Mouse (Mus musculus): Measurements from ENCODE around the gene Dusp23.

Dusp23 gene

DNA sequence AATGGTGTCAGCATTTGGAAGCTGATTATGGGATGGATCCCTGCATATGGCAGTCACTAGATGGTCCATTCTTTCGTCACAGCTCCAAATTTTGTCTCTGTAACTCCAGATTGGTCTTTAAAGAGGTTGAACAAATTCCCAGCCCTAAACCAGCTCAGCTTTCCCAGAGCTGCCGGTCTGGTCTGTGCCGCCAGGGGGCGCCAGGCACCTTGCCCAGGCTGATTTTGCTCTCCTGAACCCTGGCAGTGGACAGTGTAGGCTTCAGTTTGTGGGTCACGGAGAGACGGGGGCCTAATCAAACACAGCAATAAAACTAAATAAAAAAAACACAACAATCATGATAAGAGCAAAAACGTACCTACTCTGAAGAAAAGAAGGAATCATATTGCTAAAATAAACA is 13.5 kb downstream of the Dusp23 start:
- DNase-seq: peak; percentile 56 to 81

DNA sequence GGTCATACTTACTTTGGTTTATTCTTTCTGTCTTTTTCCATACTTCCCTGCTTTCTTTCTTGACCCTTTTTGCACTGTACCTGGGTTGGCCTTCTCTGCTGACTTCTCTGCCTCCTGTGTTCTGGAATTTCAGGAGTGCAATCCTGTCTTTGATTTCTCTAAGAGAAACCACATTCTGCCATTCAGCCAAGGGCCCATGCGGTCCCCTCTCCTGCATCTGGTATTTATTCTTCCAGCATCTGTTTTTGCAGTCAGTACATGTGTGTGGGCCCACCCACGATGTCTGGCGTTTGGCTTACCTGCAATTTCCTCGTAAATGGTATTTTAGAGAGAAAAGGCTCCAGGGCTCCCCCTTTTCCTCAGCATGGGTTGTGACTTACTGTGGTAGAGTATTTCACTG is 14.6 kb downstream of the Dusp23 start:
- DNase-seq: no peak

DNA sequence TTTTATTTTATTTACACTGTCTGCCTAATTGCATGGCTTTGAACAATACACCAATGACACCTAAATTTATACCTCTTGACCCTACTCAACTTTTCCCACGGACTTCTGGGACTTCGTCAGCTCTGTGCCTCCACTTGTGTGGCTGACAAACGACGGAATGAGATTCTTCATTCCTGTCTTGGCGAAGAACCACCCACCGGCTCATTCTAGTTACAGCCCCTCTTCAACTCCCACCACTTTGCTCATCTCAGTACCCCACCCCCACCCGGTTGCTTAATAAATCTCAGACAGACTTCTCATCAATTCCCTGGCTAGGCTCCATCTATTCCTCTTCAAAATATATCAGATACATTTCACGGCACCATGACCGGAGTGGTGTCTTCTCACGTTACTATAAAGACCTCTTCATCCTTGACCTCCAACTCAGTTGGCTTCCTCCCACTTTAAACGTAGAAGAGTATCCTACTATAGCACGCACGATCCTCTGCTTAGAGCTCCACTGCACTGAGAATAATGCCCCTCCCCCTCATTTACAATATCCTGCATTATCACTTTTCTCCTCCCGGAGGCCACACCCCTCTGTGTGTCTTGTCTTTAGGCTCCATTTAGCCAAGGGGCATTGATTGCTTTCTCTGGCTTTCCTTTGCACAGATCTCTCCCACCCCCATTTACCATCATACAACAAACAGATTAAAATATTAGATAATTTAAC is 15.2 kb downstream of the Dusp23 start:
- DNase-seq: no peak

DNA sequence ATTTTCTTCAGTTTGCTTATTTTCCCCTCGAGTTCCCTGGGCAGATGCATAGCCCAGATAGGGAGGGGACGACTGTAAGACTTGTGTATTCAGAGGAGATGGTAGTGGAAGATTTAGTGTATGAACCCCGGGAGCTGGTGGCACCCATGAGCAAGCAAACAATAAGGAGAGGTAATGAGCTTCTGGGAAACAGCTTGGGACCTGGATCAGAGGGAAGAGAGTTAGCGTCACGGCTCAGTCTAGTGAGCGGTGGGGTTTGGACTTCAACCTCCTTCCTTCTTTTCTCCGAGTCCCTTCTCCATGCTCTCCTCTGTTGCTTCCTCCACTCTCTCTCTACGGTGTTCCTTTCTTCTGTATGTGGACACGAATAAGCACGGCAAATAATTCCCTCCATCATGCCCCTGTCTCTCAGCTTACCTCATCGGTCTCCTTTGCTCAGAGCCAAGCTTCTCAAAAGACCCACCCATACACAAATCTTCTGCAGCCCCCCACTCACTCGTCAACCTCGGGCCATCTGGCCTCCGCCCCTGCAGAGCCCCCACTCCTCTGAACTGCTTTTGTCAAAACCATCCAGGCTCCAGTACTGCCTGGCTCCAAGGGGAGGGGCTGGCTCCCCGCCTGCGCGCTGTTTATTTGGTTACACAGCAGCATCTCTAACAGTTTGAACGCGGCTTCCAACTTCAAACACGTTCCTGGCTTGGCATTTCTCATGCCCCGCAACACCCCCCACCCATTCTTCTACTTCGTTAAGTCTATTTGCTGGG is 16.0 kb downstream of the Dusp23 start:
- no peak for DNase-seq

DNA sequence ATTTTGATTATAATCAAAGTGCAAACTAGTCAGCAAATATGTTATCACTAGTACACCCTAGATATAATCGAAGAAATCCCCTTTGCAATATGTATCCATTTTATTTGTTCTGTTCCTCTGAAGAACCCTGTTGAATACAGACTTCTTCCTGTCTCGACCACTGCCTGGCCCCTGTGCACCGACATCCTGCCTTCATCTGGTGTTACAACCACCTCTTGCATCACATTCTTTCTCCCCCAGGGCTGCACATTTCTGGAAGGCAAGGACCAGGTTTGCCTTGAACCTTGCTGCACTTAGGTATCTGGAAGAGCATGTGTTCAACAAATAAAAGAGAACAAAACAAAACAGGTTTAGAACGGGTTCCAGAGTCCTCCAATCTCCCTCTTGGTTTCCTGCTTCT is 17.4 kb downstream of the Dusp23 start:
- DNase-seq: no peak

DNA sequence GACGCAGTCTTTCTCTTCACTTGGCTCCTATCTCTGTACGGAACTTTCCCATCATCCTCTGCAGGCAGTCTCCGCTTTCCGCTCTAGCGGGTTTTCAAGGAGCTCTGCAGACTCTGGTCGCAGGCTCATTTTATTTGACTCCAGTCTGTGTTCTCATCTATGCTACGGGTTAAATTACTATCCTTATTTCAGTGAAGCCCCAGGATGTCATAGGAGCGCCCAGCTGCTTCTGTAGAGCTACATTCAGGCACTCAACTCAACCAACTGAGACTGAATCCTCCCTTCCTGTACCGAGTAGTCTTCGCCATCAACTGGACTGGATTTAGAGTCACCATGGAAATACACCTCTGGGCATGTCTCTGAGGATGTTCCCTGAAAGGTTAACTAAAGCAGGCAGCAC is 18.1 kb downstream of the Dusp23 start:
- DNase-seq: no peak

DNA sequence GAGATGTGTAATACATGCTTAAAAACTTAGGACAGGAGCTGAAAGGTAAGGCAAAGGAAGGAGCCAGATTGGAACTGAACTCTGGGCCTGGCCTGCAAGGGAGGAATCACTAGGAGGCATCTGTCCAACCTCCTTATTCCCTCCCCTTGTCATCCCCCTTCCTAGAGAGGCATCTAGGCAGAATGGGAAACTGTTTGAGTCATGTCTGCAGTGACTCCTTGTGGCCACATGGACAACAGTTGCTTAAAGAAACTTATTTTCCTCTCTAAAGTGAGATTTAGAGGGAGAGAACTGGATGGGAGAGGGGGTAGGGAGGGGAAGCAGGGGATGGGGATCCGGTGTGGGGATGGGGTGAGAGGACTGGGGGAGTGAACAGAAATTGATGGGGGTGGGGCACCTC is 20.0 kb downstream of the Dusp23 start:
- no peak for DNase-seq

DNA sequence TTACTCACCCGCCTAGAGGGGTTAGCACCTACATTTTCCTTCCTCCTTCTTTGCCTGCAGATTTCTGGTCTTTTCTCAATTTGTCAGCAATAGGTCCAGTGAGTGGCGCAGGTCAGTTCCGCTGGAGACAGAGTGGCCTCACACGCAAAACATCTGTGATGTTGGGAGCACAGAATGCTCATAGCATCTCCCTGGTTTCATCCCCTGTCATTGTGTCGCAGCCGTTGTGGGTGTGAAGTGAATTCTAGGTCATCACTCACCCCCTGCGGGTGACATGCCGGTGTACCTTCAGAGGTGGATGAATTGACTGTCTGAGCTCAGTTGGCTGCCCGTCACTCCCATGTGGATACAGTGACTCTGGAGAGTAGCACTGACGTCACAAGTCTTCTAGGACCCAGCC is 21.5 kb downstream of the Dusp23 start:
- no peak for DNase-seq

DNA sequence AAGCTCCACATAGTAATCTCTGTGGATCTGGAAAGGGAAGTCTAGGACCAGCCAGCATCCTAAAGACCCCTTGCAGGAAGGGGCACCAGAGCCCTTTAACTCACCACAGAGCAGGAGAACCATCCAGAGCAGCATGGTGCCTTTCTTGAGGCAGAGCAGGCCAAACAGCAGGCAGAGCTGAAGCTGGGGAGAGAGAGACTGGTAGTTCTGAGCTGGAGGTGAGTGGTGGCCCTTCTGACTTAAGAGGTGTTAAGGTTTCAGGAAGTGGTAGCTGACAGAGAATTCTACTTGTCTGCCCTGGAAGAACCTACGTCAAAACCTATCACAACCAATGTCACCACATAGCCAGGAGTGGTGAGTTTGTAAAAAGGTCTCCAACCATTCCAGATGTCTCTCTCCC is 30.4 kb downstream of the Dusp23 start, which contains the start of gene Fcrl6:
Fcrl6 (minus strand) TSS at position 226 of the 400 bp plus-strand sequence.
- DNase-seq: no peak

DNA sequence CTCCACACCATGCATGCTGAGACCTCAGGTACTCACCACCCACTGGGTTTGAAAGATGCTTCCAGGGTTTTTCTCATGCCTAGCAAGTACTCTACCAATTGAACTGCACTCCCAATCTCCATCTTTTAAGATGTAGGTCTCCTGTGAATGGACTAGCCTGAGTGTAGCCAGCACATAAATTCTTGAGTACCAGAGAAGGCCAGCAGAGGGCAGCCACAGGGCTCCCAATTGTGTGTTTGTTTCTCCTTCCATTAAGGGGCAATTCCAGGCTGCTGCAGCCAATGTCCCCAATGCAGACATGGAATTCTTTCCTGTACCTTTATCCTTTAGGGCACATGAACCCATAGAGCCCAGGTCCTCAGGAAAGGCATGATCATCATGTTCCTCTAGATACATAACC is 38.3 kb downstream of the Dusp23 start:
- peak; percentile 16 to 57 for DNase-seq

DNA sequence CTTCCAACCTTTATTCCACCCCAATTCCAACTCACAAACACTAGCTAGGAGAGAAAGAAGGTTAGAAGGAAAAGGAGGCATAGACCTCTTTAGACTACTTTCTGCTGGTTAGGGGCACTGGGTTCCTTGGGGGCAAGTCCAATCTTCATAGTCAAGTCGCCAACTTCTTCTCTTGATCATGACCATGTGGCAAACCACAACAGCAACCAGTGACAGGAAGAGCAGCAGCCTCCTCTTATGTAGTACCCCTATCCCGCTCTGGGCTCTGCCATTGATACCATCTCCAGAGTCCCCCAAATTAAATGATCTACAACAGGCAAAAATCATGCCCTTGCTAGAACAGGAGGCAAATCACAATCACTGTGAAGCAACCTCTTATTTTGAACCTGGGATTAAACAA is 38.8 kb downstream of the Dusp23 start:
- no peak for DNase-seq

DNA sequence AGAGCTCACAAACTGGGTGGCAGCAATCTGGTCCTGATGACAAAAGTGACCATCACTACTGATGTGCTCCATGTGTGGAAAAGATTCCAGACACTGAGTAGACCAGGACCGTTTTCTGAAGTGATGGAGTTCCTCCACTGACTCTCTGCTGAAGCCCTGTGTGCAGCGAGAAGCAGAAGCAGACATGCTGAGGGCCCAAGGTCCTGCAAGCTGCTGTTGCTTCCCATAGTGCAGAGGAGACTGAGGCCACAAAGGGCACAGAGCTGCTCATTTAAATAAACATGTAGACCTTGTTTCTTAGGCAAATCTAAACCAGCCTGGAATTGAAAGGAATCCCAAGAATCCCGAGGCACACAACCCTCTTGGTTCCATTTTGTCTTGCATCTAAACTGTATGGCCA is 39.4 kb downstream of the Dusp23 start:
- DNase-seq: no peak

DNA sequence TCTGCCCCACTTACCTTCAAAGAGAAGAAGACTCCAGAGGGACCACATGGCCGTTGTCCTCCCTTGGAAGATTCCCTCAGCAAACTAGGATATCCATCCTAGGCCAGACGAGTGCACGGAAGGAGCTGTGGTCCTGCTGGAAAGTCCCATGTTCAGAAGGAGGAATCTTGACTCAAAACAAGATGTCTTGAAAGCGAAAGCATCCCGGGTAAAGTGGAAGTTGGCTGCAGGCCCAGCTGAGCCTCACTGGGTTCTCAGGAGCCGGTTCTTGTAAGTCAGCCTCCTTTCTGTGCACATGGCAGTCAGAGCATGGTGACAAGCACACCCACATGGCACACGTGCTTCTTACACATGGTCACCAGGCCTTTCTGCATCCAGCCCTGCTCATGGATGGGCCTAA is 42.4 kb downstream of the Dusp23 start, which contains the start of gene Slamf8:
Slamf8 (minus strand) TSS at position 184 of the 400 bp plus-strand sequence.
- DNase-seq: peak; percentile 3 to 33

DNA sequence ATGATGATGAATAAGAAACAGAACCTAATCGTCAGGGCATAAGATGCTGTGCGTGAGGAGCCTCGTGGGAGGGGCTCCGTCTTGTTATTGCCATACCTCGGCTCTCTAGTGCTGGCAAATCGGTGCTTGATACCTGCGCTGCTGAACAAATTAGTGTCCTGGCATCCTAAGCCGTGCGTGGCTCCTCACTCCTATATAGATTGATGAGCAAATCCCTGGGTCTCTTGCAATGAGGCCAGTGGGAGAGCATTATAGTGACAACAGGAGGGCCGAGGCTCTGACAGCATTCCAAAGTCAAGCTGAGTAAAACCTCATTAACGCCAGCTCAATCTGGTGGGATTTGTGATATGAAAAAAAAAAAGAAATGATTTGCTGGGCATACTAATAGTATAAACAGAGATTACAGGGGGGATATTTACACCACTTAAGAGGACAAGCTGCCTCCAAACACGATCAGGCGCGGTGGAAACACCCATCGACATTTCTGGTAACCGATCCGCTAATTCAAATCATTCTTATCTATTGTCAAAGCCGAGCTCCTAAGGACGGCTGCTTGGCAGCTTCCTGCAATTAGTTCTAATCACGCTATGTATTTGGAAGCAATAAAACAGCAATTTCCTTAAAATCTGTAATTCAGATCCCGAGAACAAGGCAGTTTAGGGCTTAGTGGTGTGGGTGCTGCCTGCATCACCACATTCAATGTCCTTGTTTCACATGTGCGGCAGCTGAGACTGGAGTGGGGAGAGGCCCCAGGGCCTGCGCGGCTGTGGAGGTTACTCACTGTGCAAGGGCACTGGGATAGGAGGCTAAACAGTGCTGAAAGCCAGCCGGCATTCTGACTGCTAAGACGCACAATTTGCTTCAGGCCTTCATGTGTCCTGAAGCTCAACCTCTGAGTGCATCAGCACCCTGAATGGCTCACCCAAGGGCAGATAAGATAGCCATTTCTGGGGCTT is 46.9 kb downstream of the Dusp23 start:
- no peak for DNase-seq

DNA sequence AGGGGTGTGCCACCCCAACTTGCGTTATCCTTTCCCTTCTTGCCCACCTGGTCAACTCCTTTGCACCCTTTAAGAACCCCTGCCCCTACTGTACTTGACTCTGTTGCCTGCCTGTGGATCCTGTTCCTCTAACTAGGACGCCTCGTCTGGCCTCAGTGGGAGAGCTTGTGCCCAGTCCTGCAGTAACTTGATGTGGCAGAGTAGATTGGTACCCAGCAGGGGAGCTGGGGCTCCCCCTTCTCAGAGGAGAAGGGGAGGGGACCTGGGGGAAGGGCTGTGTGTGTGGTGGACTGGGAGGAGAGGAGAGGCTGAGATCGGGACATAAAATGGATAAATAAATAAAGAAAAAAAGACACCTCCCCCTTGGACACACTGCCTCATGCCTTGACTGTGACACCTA is 47.7 kb downstream of the Dusp23 start:
- no peak for DNase-seq

DNA sequence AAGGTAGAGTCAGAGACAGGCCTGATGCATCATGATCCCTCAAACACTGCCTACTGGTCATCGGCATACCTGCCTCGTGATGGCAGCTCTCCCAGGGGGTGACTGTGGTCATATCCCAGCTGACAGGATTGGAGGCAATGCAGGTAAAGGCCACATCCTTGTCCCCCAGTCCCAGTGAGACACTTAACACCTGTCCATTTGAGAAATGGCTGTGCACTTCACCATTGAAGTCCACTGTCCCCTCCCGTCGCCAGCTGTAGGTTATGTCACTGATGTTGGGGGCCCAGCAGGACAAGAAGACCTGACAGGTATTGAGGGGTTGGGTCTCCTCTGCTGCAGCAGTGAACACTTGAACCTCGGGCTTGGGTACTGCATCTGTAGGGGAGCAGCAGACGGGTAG is 48.5 kb downstream of the Dusp23 start:
- DNase-seq: no peak

DNA sequence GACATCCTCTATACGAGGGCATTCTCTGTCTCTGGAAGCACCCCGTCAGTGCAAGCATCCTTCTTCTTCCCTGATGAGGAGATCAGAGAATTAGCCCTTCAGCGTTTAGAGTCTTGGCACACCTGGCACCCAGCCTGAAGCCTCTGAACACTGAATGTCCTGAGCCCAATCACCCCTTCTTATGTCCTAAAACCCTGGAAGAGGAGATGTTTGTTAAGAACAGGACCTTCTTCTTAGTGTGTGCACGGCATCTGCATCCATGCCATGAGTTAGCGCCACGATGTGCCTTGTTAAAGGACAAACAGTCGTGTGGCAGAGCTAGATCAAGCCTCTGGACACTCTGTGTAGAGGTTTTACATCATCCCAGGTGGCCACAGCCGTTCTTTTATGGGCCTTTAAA is 50.3 kb downstream of the Dusp23 start:
- no peak for DNase-seq

Measured in kidney, adult 8-10 months (tissue).